Mouse (Mus musculus): ENCODE results near the gene Cmc1. TPM values are rescaled to one million over a fixed set of nuclear protein-coding genes. Genes with fewer than 3 reads are reported as not detected.

Cmc1 gene
- polyA plus RNA-seq, 1 experiment: 32.7 TPM

DNA sequence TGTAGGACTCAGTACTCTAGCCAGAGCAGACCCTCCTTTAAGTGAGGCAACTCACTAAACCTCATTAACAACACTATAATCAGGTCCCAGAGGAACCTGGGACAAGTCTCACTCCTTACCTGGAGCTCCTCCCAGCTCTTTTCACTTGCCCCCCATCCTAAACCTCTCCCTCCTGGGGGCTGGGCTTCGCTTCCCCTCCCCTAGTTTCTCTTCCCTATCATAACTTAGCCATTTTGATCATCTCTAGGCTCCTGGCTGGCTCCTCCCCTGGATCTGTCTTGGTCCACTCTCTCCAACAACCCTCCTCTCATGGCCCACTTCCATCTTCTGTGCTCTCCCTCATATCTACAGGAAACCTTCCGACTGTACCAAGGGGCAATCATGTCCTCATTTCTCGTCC lies 78.6 kb downstream of the Cmc1 start:
- TF ChIP-seq SRF (IDR thresholded peaks at IDR 0.05; ENCODE audit: control insufficient read depth, insufficient read length, low read depth) (no peak), TCF12 (IDR thresholded peaks at IDR 0.05; ENCODE audit: insufficient read depth, poor library complexity, severe bottlenecking) (no peak), REST (IDR thresholded peaks at IDR 0.05; ENCODE audit: insufficient read depth, insufficient read length) (no peak), MYOG (IDR thresholded peaks at IDR 0.05; ENCODE audit: control insufficient read depth in 1 of 3, insufficient read depth in 1 of 3, insufficient read length in 2 of 3, low read depth in 2 of 3) (no peak), MYOD1 (IDR thresholded peaks at IDR 0.05; ENCODE audit: control insufficient read depth in 1 of 3, insufficient read length in 2 of 3, low read depth in 2 of 3) (no peak), TCF3 (IDR thresholded peaks at IDR 0.05; ENCODE audit: insufficient read length, low read depth) (no peak), POLR2AphosphoS2 (IDR thresholded peaks at IDR 0.05; ENCODE audit: insufficient read length, low read depth) (no peak), MAX (IDR thresholded peaks at IDR 0.05; ENCODE audit: low read depth) (no peak), POLR2A (IDR thresholded peaks at IDR 0.05; ENCODE audit: insufficient read length, low read depth) (no peak)

DNA sequence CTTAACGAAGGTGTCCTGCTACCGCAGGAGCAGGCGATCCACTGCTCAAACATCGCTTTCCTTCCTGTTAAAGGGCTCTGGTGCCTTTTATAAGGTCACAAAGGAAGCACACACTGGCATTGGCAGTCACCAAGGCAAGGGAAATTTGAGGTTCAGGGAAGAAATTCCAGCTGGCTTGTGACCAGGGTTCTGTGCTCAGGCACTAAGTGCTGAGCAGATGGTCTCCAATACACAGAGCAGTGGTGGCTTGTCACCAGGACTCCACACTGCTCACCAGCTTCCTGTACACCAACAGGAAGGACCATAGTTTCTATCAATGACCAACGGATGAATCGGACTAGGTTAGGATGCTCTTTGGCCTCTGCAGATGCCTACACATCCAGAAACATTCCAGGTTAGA lies 79.5 kb downstream of the Cmc1 start:
- Histone ChIP-seq H3K36me3 (ENCODE audit: control insufficient read depth, insufficient read depth) (peaks cover 5% of the 10 kb centered on the region), H3K4me2 (ENCODE audit: low read depth) (no peak overlapping the region), H3K4me3 (no peak overlapping the region), H3K27me3 (ENCODE audit: control insufficient read depth, insufficient read depth, insufficient read length) (no peaks in the 10 kb centered on the region), H3K79me2 (ENCODE audit: control insufficient read depth, insufficient read depth) (no peaks in the 10 kb centered on the region), H3ac (ENCODE audit: control insufficient read depth, insufficient read length) (no peak overlapping the region)
- TF ChIP-seq POLR2AphosphoS2 (IDR thresholded peaks at IDR 0.05; ENCODE audit: insufficient read length, low read depth) (peak; percentile 22), REST (IDR thresholded peaks at IDR 0.05; ENCODE audit: insufficient read depth, insufficient read length) (no peak)

More for the DNA sequence above, 78.6 kb downstream of the Cmc1 start:
- peaks cover 5% of the 10 kb centered on the region for H3K36me3 ChIP-seq (ENCODE audit: control insufficient read depth, insufficient read depth)
- no peak overlapping the region for H3K4me3 ChIP-seq
- no peak overlapping the region for H3ac ChIP-seq (ENCODE audit: control insufficient read depth, insufficient read length)
- H3K4me2 ChIP-seq (ENCODE audit: low read depth): no peak overlapping the region
- H3K79me2 ChIP-seq (ENCODE audit: control insufficient read depth, insufficient read depth): no peaks in the 10 kb centered on the region
- no peaks in the 10 kb centered on the region for H3K27me3 ChIP-seq (ENCODE audit: control insufficient read depth, insufficient read depth, insufficient read length)

DNA sequence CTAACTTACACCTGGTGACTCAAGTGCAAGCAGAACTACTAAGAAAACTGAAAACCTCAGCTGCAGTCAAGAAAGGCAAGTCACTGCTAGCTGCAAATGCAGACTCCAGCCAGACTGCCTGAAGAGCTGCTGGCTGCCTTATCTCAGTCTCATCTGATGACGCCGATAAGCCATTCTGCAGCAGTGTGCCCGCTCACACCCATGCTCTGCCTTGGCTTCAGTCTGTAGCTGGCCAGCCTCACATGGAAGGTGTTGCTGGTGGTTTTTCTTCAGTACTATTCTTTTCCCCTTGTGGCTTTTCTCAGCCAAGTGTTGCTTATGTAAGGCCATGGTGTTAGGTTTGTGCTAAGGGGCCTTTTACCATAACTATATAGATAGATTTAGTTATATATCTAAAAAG lies 90.9 kb downstream of the Cmc1 start:
- H3K4me3 ChIP-seq: no peak overlapping the region
- no peaks in the 10 kb centered on the region for H3K27me3 ChIP-seq (ENCODE audit: control insufficient read depth, insufficient read depth, insufficient read length)
- peaks cover 42% of the 10 kb centered on the region for H3K36me3 ChIP-seq (ENCODE audit: control insufficient read depth, insufficient read depth)
- no peaks in the 10 kb centered on the region for H3K79me2 ChIP-seq (ENCODE audit: control insufficient read depth, insufficient read depth)
- TF ChIP-seq TCF12 (IDR thresholded peaks at IDR 0.05; ENCODE audit: insufficient read depth, poor library complexity, severe bottlenecking) (no peak), POLR2A (IDR thresholded peaks at IDR 0.05; ENCODE audit: insufficient read length, low read depth) (no peak), MYOD1 (IDR thresholded peaks at IDR 0.05; ENCODE audit: control insufficient read depth in 1 of 3, insufficient read length in 2 of 3, low read depth in 2 of 3) (no peak), REST (IDR thresholded peaks at IDR 0.05; ENCODE audit: insufficient read depth, insufficient read length) (no peak), USF1 (IDR thresholded peaks at IDR 0.05; ENCODE audit: low read depth) (no peak), MAX (IDR thresholded peaks at IDR 0.05; ENCODE audit: low read depth) (no peak), SRF (IDR thresholded peaks at IDR 0.05; ENCODE audit: control insufficient read depth, insufficient read length, low read depth) (no peak), POLR2AphosphoS2 (IDR thresholded peaks at IDR 0.05; ENCODE audit: insufficient read length, low read depth) (no peak), MYOG (IDR thresholded peaks at IDR 0.05; ENCODE audit: control insufficient read depth in 1 of 3, insufficient read depth in 1 of 3, insufficient read length in 2 of 3, low read depth in 2 of 3) (no peak), CEBPB (IDR thresholded peaks at IDR 0.05; ENCODE audit: insufficient read depth, poor library complexity, severe bottlenecking) (no peak), E2F4 (IDR thresholded peaks at IDR 0.05; ENCODE audit: insufficient read depth) (no peak), TCF3 (IDR thresholded peaks at IDR 0.05; ENCODE audit: insufficient read length, low read depth) (no peak)
- H3K4me2 ChIP-seq (ENCODE audit: low read depth): no peak overlapping the region
- no peak overlapping the region for H3ac ChIP-seq (ENCODE audit: control insufficient read depth, insufficient read length)

DNA sequence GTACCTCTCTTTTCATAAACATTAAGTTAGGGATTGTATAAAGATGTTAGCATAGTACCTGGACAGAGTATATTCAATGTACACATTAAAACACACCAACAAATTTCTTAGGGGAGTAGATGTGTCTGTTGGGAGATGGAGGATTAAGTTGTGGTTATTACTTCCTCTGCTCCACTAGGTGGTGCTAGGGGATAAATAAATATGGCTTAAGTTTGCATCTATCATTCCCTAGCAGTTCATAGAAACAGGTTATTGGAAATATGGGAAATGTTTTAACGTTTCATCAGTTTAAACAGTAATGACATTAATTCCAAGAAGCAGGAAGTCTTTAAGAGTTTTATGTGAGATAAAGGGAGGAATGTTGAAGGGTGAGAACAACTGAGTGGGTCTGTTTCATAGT lies 96.7 kb downstream of the Cmc1 start:
- Histone ChIP-seq H3K27me3 (ENCODE audit: control insufficient read depth, insufficient read depth, insufficient read length) (no peaks in the 10 kb centered on the region), H3K4me3 (no peak overlapping the region), H3ac (ENCODE audit: control insufficient read depth, insufficient read length) (no peak overlapping the region), H3K79me2 (ENCODE audit: control insufficient read depth, insufficient read depth) (no peaks in the 10 kb centered on the region), H3K36me3 (ENCODE audit: control insufficient read depth, insufficient read depth) (peaks cover 62% of the 10 kb centered on the region), H3K4me2 (ENCODE audit: low read depth) (no peak overlapping the region)
- TF ChIP-seq POLR2A (IDR thresholded peaks at IDR 0.05; ENCODE audit: insufficient read length, low read depth) (no peak), POLR2AphosphoS2 (IDR thresholded peaks at IDR 0.05; ENCODE audit: insufficient read length, low read depth) (no peak), MYOD1 (IDR thresholded peaks at IDR 0.05; ENCODE audit: control insufficient read depth in 1 of 3, insufficient read length in 2 of 3, low read depth in 2 of 3) (no peak), USF1 (IDR thresholded peaks at IDR 0.05; ENCODE audit: low read depth) (no peak), SRF (IDR thresholded peaks at IDR 0.05; ENCODE audit: control insufficient read depth, insufficient read length, low read depth) (no peak), TCF12 (IDR thresholded peaks at IDR 0.05; ENCODE audit: insufficient read depth, poor library complexity, severe bottlenecking) (no peak), CEBPB (IDR thresholded peaks at IDR 0.05; ENCODE audit: insufficient read depth, poor library complexity, severe bottlenecking) (no peak), MAX (IDR thresholded peaks at IDR 0.05; ENCODE audit: low read depth) (no peak), E2F4 (IDR thresholded peaks at IDR 0.05; ENCODE audit: insufficient read depth) (no peak), TCF3 (IDR thresholded peaks at IDR 0.05; ENCODE audit: insufficient read length, low read depth) (no peak), REST (IDR thresholded peaks at IDR 0.05; ENCODE audit: insufficient read depth, insufficient read length) (no peak), MYOG (IDR thresholded peaks at IDR 0.05; ENCODE audit: control insufficient read depth in 1 of 3, insufficient read depth in 1 of 3, insufficient read length in 2 of 3, low read depth in 2 of 3) (no peak)

DNA sequence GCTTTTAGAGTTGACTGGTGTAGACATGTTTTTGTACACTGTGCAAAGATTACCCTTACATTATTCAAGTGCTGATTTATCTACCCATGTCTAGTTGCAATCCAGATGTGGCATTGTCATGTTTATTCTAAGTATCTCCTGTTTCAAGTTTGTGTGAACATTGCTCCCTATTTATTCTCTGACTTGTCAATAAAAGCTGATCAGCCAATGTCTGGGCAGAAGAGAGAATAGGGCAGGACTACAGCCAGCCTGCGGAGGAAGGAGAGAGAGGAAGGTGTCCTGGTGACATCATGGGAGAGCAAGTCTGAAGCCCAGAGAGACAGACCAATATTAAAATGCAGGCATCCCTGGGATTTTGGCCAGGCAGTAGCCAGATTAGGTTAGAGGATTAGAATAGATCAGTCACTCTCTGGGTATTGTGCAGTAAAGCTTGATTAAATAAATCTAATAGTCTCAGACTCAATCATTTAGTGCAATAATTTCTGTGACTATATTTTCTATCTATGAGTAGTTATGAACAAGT lies 104.9 kb downstream of the Cmc1 start:
- H3K4me3 ChIP-seq: no peak overlapping the region
- peaks cover 59% of the 10 kb centered on the region for H3K79me2 ChIP-seq (ENCODE audit: control insufficient read depth, insufficient read depth)
- H3K27me3 ChIP-seq (ENCODE audit: control insufficient read depth, insufficient read depth, insufficient read length): no peaks in the 10 kb centered on the region
- H3K4me2 ChIP-seq (ENCODE audit: low read depth): no peak overlapping the region
- H3ac ChIP-seq (ENCODE audit: control insufficient read depth, insufficient read length): no peak overlapping the region
- no peak for TF ChIP-seq POLR2AphosphoS2 (IDR thresholded peaks at IDR 0.05; ENCODE audit: insufficient read length, low read depth)
- no peak for TF ChIP-seq MYOD1 (IDR thresholded peaks at IDR 0.05; ENCODE audit: control insufficient read depth in 1 of 3, insufficient read length in 2 of 3, low read depth in 2 of 3)
- TF ChIP-seq MYOG (IDR thresholded peaks at IDR 0.05; ENCODE audit: control insufficient read depth in 1 of 3, insufficient read depth in 1 of 3, insufficient read length in 2 of 3, low read depth in 2 of 3): no peak
- TF ChIP-seq TCF12 (IDR thresholded peaks at IDR 0.05; ENCODE audit: insufficient read depth, poor library complexity, severe bottlenecking): no peak
- no peak for TF ChIP-seq TCF3 (IDR thresholded peaks at IDR 0.05; ENCODE audit: insufficient read length, low read depth)
- TF ChIP-seq USF1 (IDR thresholded peaks at IDR 0.05; ENCODE audit: low read depth): no peak
- TF ChIP-seq POLR2A (IDR thresholded peaks at IDR 0.05; ENCODE audit: insufficient read length, low read depth): no peak
- TF ChIP-seq REST (IDR thresholded peaks at IDR 0.05; ENCODE audit: insufficient read depth, insufficient read length): no peak
- TF ChIP-seq CEBPB (IDR thresholded peaks at IDR 0.05; ENCODE audit: insufficient read depth, poor library complexity, severe bottlenecking): no peak
- no peak for TF ChIP-seq E2F4 (IDR thresholded peaks at IDR 0.05; ENCODE audit: insufficient read depth)
- no peak for TF ChIP-seq MAX (IDR thresholded peaks at IDR 0.05; ENCODE audit: low read depth)
- H3K36me3 ChIP-seq (ENCODE audit: control insufficient read depth, insufficient read depth): peaks cover 10% of the 10 kb centered on the region

All from myocyte (in vitro differentiated cells).